Mouse (Mus musculus) G1E (cell line): ENCODE results near the gene Neurl4. TPM values are rescaled to one million over a fixed set of nuclear protein-coding genes. Genes with fewer than 3 reads are reported as not detected.
A peak's percentile ranks its signal among the peaks of the same experiment; 100 is the strongest.

Experiments used
- ATAC-seq: 2 replicates; pipeline ENCODE4 v1.8.0; 2016; ENCODE audit warnings: mild to moderate bottlenecking; ENCODE audit not compliant: insufficient number of reproducible peaks, poor library complexity, low FRiP score, severe bottlenecking; ENCODE audit errors: extremely low read depth
- DNase-seq: peaks from one replicate; pipeline ENCODE4 v3.0.0; 2012; ENCODE audit warnings: low spot score
- H3K27me3 ChIP-seq: 2 replicates; pipeline ENCODE4 v1.6.1; 2012; ENCODE audit warnings: mild to moderate bottlenecking, low read length, inconsistent platforms; ENCODE audit not compliant: insufficient read depth
- H3K36me3 ChIP-seq: replicated peaks from 2 replicates; pipeline ENCODE3; 2012; ENCODE audit warnings: mild to moderate bottlenecking, inconsistent platforms
- H3K4me1 ChIP-seq: 2 replicates; pipeline ENCODE4 v1.6.1; 2012; ENCODE audit warnings: low read depth, low read length, inconsistent platforms, mixed read lengths; ENCODE audit not compliant: insufficient read depth
- H3K4me3 ChIP-seq: 2 replicates; pipeline ENCODE4 v1.5.1; 2012; ENCODE audit warnings: low read depth, mild to moderate bottlenecking, inconsistent platforms, low read length, moderate library complexity, mixed read lengths
- H3K9me3 ChIP-seq: replicated peaks from 2 replicates; pipeline ENCODE4 v1.6.1; 2012; ENCODE audit warnings: inconsistent platforms
- CTCF ChIP-seq: IDR thresholded peaks from 2 replicates; pipeline ENCODE4 v1.5.1; 2012; ENCODE audit warnings: low read depth, low read length, inconsistent platforms, mixed read lengths
- GATA1 ChIP-seq: IDR thresholded peaks from 2 replicates; pipeline ENCODE4 v1.6.1; 2012; ENCODE audit warnings: borderline replicate concordance, low read length, inconsistent platforms, mixed read lengths
- GATA2 ChIP-seq: IDR thresholded peaks from 2 replicates; pipeline ENCODE4 v1.6.1; 2012; ENCODE audit warnings: low read depth, low read length, inconsistent platforms, borderline replicate concordance
- POLR2AphosphoS5 ChIP-seq: IDR thresholded peaks from 2 replicates; pipeline ENCODE4 v1.6.1; 2012; ENCODE audit warnings: low read depth, low read length, inconsistent platforms; ENCODE audit not compliant: insufficient replicate concordance
- TAL1 ChIP-seq: conservative IDR thresholded peaks from 2 replicates; pipeline ENCODE4 v1.6.1; 2012; ENCODE audit warnings: low read depth, low read length, inconsistent platforms, mixed read lengths
- polyA plus RNA-seq: library from polyadenylated mRNA; stranded (reverse); fragments of >175 nt; gene quantifications from 2 replicates; pipeline ENCODE4 v1.2.3, GENCODE M21; 2012
- total RNA-seq, 2 experiments: library from RNA; stranded (forward) in 1 of 2; stranded (reverse) in 1 of 2; fragments of 200-1000 nt in 1 of 2; fragments of >200 nt in 1 of 2; fragmentation: Nextera tagmentation in 1 of 2; gene quantifications; 2 replicates each; pipeline ENCODE4 v1.2.3; 2014 to 2017

Neurl4 gene
- total and polyA plus RNA-seq, 3 experiments, result 25.7 to 87.0 (median 27.2) TPM

DNA sequence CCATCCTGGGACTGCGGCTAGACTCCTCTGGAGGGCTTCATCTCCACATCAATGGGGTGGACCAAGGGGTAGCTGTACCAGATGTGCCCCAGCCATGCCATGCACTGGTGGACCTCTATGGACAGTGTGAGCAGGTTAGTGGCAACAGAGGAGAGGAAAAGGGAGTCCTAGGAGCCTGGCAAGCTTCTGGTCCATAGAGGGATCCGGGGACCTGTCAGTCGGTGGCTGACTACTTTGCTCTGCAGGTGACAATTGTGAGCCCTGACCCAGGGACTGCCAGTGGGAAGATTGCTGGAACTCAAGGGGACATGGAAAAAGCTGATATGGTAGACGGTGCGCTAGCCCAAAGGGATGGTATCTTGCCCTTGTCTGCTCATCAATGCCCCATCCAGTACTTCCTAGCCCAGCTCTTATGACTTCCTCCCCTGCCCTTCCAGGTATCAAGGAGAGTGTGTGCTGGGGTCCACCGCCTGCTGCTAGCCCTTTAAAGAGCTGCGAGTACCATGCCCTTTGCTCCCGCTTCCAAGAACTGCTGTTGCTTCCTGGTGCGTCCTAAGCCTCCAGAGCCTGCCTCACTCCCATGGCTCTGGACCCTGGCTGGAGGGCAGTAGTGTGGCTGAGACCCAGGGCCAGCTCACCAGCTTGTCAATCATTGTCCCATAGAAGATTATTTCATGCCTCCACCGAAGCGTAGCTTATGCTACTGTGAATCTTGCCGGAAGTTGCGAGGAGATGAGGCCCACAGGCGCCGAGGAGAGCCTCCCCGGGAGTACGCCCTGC lies 10.1 kb downstream of the Neurl4 start:
- no peaks in the 10 kb centered on the region for H3K9me3 ChIP-seq
- no peak for DNase-seq
- TF ChIP-seq GATA2 (no peak), CTCF (no peak), POLR2AphosphoS5 (no peak), TAL1 (no peak), GATA1 (no peak)
- H3K27me3 ChIP-seq, result no peaks in the 10 kb centered on the region
- peaks cover 97% of the 10 kb centered on the region for H3K36me3 ChIP-seq
- H3K4me1 ChIP-seq, result peaks cover 53% of the 10 kb centered on the region
- no peak overlapping the region for H3K4me3 ChIP-seq
- no peak for ATAC-seq

- DNase-seq (no peak), ATAC-seq (no peak)
- H3K27me3 ChIP-seq, result no peaks in the 10 kb centered on the region
- no peak overlapping the region for H3K4me3 ChIP-seq
- H3K36me3 ChIP-seq, result peaks cover 97% of the 10 kb centered on the region
- TF ChIP-seq GATA1 (no peak), GATA2 (no peak), POLR2AphosphoS5 (no peak), TAL1 (no peak), CTCF (no peak)
- peaks cover 56% of the 10 kb centered on the region for H3K4me1 ChIP-seq
- no peaks in the 10 kb centered on the region for H3K9me3 ChIP-seq
Observed at GRCm38 (mm10) chr11:69911701-69912100, 10.8 kb downstream of the Neurl4 start.

DNA sequence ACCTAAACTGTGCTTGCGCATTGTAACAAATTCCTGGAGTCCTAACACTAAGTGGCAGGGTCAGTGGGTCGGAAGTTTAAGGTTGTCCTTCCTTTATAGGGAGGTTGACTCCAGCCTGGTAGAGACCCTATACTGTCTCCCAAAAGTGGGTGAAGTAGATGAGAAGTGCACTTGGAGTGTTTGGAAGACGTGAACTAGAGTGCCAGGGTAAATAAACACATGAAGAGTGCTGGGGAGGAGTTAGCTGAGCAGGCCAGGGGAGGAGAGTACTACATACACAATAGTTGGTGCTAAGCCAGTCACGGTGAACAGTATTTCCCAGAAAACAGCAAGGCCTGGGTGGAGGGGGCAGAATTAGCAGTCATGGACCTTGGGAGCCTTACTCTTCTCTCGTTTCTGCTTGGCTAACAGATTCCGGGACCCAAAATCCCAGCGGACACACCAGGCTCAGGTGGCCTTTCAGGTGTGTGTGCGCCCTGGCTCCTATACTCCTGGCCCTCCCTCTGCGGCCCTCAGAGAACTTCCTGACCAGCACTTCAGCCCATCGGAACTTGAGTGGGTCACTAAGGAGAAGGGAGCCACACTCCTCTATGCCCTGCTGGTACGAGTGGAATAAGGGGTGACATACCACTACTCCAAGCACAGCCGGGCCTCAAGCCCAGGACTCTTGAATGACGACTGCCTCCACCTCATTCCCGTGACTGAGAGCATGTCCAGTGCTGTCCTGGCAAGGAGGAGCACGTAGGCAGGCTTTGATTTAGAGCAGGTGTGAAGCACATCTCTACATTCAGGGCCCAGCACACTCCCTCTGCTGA lies 12.1 kb downstream of the Neurl4 start:
- TF ChIP-seq GATA1, result no peak
- TF ChIP-seq GATA2, result no peak
- no peak for TF ChIP-seq POLR2AphosphoS5
- TF ChIP-seq CTCF, result no peak
- TF ChIP-seq TAL1, result no peak
- DNase-seq (no peak), ATAC-seq (no peak)
- Histone ChIP-seq H3K4me1 (peaks cover 68% of the 10 kb centered on the region), H3K36me3 (peaks cover 96% of the 10 kb centered on the region), H3K9me3 (no peaks in the 10 kb centered on the region), H3K4me3 (peak overlapping the region; percentile 91), H3K27me3 (no peaks in the 10 kb centered on the region)

DNA sequence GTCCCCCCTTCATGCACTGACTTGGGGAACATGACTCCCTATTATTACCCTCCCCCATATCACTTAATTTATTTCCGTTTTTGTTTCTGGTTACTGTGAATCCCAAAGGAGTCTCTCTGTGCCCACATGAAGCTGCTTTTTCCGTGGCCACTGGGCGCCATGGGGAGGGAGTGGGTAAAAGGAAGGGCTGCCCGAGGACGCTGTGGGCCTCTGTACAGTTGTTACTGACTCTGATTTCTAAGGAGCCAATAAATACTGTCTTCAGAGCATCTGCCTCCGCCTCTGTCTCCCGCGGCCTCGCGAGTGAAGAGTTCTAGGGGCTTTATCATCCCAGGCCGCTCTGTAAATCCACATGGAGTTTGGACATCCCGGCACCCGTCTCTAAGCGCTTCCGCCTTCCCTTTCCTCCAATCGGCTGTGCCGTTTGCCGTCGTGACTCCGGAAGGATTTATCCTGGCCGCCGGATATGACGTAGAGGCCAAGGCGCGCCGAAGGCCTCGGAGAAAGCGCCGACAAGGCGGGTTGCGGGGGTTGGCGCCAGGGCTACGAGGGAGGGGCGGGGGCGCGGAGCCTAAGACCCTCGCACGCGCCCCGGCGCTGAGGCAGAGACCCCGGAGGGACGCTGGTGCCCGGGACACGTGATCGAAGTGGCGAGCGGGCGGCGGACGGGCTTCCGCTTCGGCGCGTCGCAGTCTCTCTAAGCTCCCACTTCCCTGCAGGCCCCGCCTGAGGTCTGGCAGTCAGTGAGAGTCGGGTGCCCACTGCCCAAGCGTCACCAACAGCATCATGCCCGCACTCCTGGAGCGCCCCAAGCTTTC lies 12.9 kb downstream of the Neurl4 start, which contains the start of gene Gps2:
TSS of gene Gps2 (plus strand) at position 335 of the 818 bp plus-strand sequence.
- H3K36me3 ChIP-seq, result peaks cover 96% of the 10 kb centered on the region
- H3K4me3 ChIP-seq, result peak within 1 kb of the TSS; percentile 91
- H3K27me3 ChIP-seq, result no peaks in the 10 kb centered on the region
- peak; percentile 73 for ATAC-seq
- no peaks in the 10 kb centered on the region for H3K9me3 ChIP-seq
- peak; percentile 93 for DNase-seq
- H3K4me1 ChIP-seq, result peaks cover 75% of the 10 kb centered on the region
- TF ChIP-seq GATA2 (no peak), CTCF (no peak), POLR2AphosphoS5 (no peak), GATA1 (no peak), TAL1 (no peak)

DNA sequence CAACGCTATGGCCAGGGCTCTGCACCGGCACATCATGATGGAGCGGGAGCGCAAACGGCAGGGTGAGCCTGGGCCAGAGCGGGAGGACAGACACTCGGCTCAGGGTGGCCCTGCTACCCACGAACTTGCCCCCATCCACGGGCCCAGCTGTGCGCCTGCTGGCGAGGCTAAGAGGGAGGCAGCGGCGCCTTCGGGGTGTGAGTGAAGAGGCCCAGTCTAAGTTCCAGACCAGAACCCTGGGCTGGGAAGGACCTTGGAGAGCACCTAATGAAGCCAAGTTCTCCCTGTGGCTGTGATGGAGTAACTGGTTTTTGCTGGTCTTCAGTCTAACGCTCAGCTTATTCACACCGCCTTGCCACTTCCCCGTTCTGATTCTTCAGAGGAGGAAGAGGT lies 13.5 kb downstream of the Neurl4 start:
- Histone ChIP-seq H3K4me1 (peaks cover 79% of the 10 kb centered on the region), H3K27me3 (no peaks in the 10 kb centered on the region), H3K36me3 (peaks cover 96% of the 10 kb centered on the region), H3K9me3 (no peaks in the 10 kb centered on the region), H3K4me3 (peak overlapping the region; percentile 91)
- TF ChIP-seq TAL1 (no peak), POLR2AphosphoS5 (no peak; the same call in 1 of the 2 replicates), CTCF (no peak), GATA2 (no peak), GATA1 (no peak)
- DNase-seq, result no peak
- no peak for ATAC-seq

DNA sequence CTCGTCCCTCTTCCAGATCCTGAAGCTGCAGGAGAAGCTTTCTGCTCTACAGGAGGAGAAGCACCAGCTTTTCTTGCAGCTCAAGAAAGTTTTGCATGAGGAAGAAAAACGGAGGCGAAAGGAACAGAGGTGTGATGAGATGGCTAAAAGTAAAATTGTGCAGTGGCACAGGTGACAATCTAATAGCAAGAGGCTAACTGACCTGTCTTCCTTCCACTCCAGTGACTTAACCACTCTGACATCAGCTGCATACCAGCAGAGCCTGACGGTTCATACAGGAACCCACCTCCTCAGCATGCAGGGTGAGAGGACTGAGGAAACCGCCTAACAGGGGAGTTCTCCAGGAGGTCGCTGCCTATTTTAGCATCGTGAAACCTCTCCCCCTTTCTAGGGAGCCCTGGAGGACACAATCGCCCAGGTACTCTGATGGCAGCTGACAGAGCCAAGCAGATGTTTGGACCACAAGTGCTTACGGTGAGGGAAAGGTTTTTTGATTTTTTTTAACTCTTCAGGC lies 14.1 kb downstream of the Neurl4 start:
- no peak for DNase-seq
- Histone ChIP-seq H3K4me3 (peak overlapping the region; percentile 91), H3K9me3 (no peaks in the 10 kb centered on the region), H3K36me3 (peaks cover 96% of the 10 kb centered on the region), H3K27me3 (no peaks in the 10 kb centered on the region), H3K4me1 (peaks cover 79% of the 10 kb centered on the region)
- TF ChIP-seq POLR2AphosphoS5 (peak; percentile 90; the same call in 1 of the 2 replicates), GATA2 (no peak)
- ATAC-seq, result no peak
